Mouse (Mus musculus) kidney, postnatal 36 days (tissue): ENCODE results near the gene Alpl.
A peak's percentile ranks its signal among the peaks of the same experiment; 100 is the strongest.

Experiments used
- DNase-seq, 2 experiments: peaks; one replicate each; pipeline ENCODE4 v3.0.0; 2021 to 2022; ENCODE audit warnings: mixed read lengths in 2 of 2

Alpl gene

GRCm38 (mm10) chr4:137795611-137796557 is at the start of gene Alpl:
Alpl (minus strand) TSS chr4:137796384.
- peak; percentile 80 to 92 for DNase-seq

DNA sequence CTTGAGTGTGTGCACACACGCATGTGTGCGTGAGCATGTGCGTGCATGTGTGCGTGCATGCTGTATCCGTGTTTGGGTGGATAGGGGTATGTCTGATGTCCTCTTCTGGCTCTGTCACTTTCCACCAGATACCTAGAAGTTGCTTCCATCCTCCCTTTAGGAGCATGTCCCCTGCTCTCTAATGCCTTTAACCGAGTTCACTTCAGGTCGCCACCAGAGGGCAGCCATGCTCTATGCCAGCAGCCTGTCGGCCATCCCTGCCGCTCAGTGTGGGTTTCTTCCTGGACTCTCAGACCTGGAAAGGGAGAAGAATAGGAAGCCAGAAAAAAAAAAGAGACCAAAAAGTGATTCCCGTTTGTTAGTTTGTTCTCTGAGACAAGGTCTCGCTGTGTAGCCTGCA is 48.5 kb upstream of the Alpl start:
- DNase-seq = peak; percentile 73 to 94

DNA sequence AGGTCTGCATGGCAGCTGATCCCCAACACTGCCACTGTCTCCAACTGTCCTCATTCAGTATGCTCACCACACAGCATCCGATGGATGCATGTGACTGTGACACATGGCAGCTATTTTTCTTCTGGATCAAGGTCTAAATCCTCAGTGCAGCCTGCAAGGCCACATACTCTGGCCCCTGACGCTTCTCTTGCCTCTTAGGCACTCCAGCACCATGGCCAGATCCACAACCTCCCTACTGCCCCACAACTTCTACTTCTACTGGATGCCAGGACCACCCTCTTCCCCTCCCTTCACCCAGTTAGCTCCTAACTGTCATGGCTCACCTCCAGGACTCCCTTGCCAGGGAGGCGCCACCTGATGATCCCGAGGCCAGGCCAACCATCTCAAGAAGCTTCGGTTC is 43.3 kb upstream of the Alpl start:
- DNase-seq = no peak

DNA sequence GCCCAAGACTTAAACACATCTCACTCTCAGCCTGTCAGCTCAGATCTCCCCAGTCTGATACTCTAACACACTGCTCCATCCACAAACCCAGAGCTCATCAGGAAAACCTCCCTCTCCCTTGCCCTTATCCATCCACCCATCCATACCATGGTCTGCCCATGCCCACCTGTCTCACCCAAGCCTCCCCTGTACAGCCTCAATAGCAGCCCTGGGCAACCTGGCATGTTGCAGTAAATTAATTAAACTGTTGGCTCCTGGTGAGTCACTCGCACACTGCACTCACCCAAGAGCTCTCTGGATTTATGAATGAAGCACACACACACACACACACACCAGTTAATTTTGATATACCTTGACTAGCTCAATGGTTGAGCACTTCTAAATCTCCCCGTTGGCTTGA is 42.6 kb upstream of the Alpl start:
- DNase-seq = no peak

DNA sequence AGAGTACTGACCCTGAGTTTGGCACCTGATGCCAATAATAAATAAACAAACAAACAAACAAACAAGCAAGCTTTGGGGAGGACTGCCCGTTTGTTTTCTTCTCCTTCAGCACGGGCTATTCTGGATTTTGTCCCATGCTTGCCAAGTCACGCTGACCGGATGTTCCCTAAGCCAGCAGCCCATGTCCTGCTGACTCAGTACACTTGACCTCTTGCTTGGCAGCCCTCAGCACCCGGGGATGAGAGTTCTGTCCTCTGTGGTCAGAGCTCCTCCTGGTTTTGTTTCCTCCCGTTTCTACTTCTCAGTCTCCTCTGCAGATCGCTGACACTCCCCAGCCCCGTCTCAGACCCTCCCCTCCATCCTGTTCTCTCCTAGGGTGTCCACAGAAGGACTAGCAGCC is 41.6 kb upstream of the Alpl start:
- peak; percentile 85 to 92 for DNase-seq

- no peak for DNase-seq
Measured at GRCm38 (mm10) chr4:137836741-137837140, 40.6 kb upstream of the Alpl start.

GRCm38 (mm10) chr4:137835624-137836337 is 39.6 kb upstream of the Alpl start:
- peak; percentile 91 for DNase-seq

DNA sequence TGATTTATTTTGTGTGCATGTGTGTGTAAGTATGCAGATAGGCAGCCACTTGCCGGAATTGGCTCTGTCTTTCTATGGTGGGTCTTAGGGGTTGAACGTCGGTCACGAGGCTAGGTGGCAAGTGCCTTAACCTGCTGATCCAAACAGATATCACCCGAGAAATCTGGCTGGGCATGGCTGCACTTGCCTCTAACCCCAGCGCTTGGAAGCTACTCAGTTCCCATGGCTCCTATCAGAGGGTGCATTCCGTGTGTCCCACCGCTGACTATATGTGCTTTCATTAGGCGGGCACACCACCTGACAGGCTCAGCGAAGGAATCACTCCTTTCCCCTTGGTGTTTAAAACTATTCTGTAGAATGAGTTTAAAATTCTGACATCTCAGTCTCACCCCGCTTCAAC is 35.4 kb upstream of the Alpl start:
- no peak for DNase-seq

GRCm38 (mm10) chr4:137830380-137830779 is 34.2 kb upstream of the Alpl start:
- no peak for DNase-seq

- peak in 1 of 2 experiments; percentile 40 for DNase-seq
Measured at GRCm38 (mm10) chr4:137824881-137825280, 28.7 kb upstream of the Alpl start.

DNA sequence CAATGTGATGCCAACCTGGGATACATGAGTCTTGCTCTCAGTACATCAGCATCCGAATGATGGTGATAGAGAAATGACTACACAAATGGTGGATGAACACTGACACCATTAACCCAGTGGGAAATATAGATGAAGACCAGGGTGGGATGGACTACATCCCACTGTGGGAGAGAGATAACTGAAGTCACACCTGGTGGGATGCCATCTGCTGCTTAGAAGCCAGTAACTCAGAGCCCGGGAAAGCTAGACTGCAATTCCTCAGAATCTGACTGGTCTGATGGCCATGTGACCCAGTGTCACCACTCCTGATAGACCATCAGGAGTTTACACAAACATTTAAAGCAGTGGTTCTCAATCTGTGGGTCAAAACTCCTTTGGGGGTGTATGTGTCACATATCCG is 27.4 kb upstream of the Alpl start:
- DNase-seq = no peak

- DNase-seq = no peak
Measured at GRCm38 (mm10) chr4:137822537-137822936, 26.4 kb upstream of the Alpl start.

- DNase-seq = peak in 1 of 2 experiments; percentile 21
Measured at GRCm38 (mm10) chr4:137820721-137821120, 24.5 kb upstream of the Alpl start.

- no peak for DNase-seq
Measured at GRCm38 (mm10) chr4:137819487-137819886, 23.3 kb upstream of the Alpl start.

DNA sequence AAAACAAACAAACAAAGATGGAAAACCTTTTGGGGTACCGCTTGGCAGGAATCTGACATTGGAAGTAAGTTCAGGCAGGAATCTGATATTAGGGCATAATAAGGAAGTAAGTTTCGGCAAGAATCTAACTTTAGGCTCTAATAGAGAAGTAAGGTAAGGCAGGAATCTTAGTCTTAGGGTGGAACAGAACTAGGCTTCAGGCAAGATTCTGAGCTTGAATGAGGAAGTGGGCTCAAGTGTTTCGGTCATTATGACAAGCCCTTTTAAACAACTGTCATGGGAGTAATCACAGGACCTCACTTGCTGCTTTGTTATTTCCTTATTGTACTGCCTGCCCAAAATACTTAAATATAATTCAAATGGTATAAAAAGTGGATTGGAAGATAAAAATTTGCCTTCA is 22.2 kb upstream of the Alpl start:
- no peak for DNase-seq

GRCm38 (mm10) chr4:137816216-137816615 is 20.0 kb upstream of the Alpl start:
- DNase-seq = no peak

DNA sequence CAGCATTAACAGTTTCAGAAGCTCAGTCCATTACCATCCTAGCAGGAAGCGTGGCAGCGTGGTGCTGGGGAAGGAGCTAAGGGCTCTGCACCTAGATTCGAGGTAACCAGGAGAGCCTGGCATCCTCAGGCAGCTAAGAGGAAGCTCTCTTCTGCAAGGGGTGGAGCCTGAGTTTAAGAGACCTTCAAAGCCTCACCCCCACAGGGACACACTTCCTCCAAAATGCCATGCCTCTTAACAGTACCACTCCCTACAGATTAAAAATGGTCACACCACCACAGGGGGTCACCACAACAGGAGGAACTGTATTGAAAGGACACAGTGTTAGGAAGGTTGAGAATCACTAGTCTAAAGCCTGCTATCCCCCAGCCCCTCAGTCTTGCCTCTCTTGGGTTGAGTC is 19.3 kb upstream of the Alpl start:
- DNase-seq = no peak

DNA sequence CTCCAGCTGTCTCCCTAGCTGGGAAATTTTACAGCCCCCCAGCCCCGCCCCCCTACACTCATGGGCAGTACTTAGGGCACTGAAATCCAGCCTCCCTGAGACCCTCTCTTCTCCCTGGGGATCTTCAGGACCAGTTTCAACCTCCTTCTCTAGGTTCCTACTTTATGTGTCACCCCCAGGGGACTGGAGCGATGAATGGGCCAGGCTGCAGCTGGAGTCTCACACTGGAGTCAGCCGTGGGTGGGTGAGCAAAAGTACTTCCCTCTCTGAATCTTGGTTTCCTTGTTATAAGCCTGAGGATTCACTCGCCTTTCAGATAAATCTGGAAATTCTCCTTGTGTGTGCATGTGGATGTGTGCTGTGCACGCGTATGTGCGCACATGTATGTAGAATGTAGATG is 18.0 kb upstream of the Alpl start:
- no peak for DNase-seq

DNA sequence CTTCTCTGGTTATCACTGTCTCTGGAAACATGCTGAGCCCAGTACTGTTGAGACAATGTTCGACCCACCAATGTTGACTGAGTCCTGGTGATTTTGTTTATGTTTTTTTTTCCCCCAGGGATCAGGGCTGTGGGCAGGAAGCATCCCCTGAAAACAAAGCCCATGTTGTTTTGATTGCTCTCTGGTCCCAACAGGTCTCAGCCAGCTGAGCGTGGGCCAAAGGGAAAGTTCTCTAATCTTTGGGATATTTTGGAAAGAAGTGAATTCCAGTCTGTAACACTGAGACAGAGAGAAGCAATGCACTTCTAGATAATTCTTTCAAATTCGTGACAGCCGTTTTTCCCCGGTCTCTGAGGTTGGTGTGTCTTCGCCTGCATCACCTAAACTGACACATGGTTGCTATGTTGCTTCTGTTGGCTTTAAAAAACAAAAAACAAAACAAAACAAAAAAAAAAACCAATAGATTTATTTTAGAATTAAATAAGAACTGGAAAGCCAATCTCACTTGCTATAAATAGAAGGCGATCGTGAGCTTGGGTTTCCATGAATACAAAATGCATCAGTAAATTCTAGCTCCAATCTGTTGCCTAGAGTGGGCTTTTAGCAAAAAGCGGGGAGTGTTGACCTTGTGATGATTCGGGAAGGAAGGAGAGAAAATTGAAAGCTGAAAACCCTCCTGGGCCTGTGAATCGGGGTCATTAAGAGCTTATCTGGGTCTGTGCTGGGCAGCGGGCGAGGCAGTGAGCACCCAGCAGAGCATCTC is 16.9 kb upstream of the Alpl start:
- no peak for DNase-seq

GRCm38 (mm10) chr4:137809999-137810398 is 13.8 kb upstream of the Alpl start:
- DNase-seq = no peak

- DNase-seq = peak in 1 of 2 experiments; percentile 57
Measured at GRCm38 (mm10) chr4:137807301-137807851, 11.2 kb upstream of the Alpl start.

- no peak for DNase-seq
Measured at GRCm38 (mm10) chr4:137801196-137801595, 5.0 kb upstream of the Alpl start.

- peak; percentile 41 to 51 for DNase-seq
Measured at GRCm38 (mm10) chr4:137800324-137800723, 4.1 kb upstream of the Alpl start.
